Mouse (Mus musculus) liver, embryonic 12.5 days (tissue): ENCODE measurements at regions not wholly inside any gene's neighbourhood (a gene's known extent, or its start where the extent isn't known, plus 50 kb on each side); places are given as distances from the start of the nearest gene placed in this dataset.

Experiments
- ATAC-seq: fragments of 200-750 bp; cut with Nextera tagmentation; 2 replicates; pipeline ENCODE4 v1.8.0; 2017; ENCODE audit warnings: moderate number of reproducible peaks, mild to moderate bottlenecking, moderate library complexity
- H3K27ac ChIP-seq: fragments of 300-500 bp; sonication (generic); 2 replicates; pipeline ENCODE4 v1.5.1; 2016; ENCODE audit warnings: mild to moderate bottlenecking
- H3K27me3 ChIP-seq: fragments of 300-500 bp; sonication (generic); replicated peaks from 2 replicates; pipeline ENCODE4 v1.6.1; 2016; ENCODE audit warnings: mild to moderate bottlenecking, moderate library complexity
- H3K36me3 ChIP-seq: fragments of 300-500 bp; sonication (generic); 2 replicates; pipeline ENCODE4 v1.6.1; 2016; ENCODE audit warnings: mild to moderate bottlenecking, moderate library complexity
- H3K4me1 ChIP-seq: fragments of 300-500 bp; sonication (generic); 2 replicates; pipeline ENCODE4 v1.6.1; 2016
- H3K4me2 ChIP-seq: fragments of 300-500 bp; sonication (generic); 2 replicates; pipeline ENCODE4 v1.6.1; 2016; ENCODE audit warnings: mild to moderate bottlenecking, moderate library complexity
- H3K4me3 ChIP-seq: fragments of 300-500 bp; sonication (generic); 2 replicates; pipeline ENCODE4 v1.5.1; 2016; ENCODE audit warnings: mild to moderate bottlenecking, moderate library complexity
- H3K9ac ChIP-seq: fragments of 300-500 bp; sonication (generic); 2 replicates; pipeline ENCODE4 v1.6.1; 2016; ENCODE audit warnings: mild to moderate bottlenecking, moderate library complexity
- H3K9me3 ChIP-seq: fragments of 300-500 bp; sonication (generic); replicated peaks from 2 replicates; pipeline ENCODE4 v1.6.1; 2016; ENCODE audit warnings: mild to moderate bottlenecking, moderate library complexity
- whole genome bisulfite sequencing: fragments of 180-500 bp; shearing (Covaris S2); methylation state at CpG from one replicate; pipeline ENCODE4 v1.1.7; 2016; ENCODE audit not compliant: insufficient replicate concordance; 5-methylcytosine and 5-hydroxymethylcytosine counted together

DNA sequence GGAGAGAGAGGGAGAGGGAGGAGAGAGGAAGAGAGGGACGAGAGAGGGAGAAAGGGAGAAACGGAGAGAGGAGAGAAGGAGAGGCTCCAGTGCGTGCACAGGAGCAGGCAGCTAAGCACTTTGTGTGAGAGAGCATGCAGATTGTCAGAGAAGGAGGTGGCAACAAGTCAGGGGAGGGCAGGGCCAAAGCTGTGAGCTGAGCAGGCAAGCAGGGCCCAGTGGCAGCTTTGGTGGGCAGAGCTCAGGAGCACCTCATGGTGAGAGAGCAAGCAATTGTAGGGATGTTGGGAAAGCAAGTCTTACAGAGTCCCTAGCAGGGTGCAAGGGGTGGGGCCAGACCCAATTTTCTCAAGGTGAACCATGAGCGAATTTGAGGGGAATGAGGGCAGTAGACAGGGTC, 234.3 kb upstream of the Hey2 start:
- Histone ChIP-seq H3K27me3 (no peaks in the 10 kb centered on the region), H3K4me3 (no peak overlapping the region), H3K9ac (no peak overlapping the region), H3K4me2 (no peak overlapping the region), H3K27ac (no peak overlapping the region), H3K9me3 (no peaks in the 10 kb centered on the region), H3K36me3 (no peaks in the 10 kb centered on the region), H3K4me1 (no peaks in the 10 kb centered on the region)
- 42% methylated on average over 4 of the region's 4 CpGs for WGBS
- ATAC-seq, result no peak

DNA sequence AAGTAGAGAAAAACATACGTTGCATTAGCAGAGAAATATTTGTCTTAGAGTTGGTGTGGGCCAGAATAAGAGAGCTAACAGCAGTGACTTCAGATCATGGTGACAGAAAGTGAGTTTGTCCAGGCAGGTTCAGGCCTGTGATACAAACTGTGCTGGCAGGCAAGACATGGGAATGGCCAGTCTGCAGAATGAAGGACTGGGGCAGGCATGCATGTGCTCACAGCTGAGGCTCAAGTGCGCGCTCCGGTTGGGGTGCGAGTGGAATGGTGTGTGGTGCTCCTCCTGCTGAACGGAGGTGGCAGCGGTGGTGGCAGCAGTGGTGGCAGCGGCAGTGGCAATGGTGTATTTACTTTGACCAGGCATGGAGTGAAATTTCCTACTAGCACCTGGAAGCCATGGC, 233.8 kb upstream of the Hey2 start:
- no peaks in the 10 kb centered on the region for H3K36me3 ChIP-seq
- no peak overlapping the region for H3K4me3 ChIP-seq
- no peaks in the 10 kb centered on the region for H3K4me1 ChIP-seq
- H3K9ac ChIP-seq, result no peak overlapping the region
- ATAC-seq, result no peak
- H3K27me3 ChIP-seq, result no peaks in the 10 kb centered on the region
- no peak overlapping the region for H3K27ac ChIP-seq
- H3K9me3 ChIP-seq, result no peaks in the 10 kb centered on the region
- no peak overlapping the region for H3K4me2 ChIP-seq
- WGBS, result 66% methylated on average over 8 of the region's 8 CpGs

DNA sequence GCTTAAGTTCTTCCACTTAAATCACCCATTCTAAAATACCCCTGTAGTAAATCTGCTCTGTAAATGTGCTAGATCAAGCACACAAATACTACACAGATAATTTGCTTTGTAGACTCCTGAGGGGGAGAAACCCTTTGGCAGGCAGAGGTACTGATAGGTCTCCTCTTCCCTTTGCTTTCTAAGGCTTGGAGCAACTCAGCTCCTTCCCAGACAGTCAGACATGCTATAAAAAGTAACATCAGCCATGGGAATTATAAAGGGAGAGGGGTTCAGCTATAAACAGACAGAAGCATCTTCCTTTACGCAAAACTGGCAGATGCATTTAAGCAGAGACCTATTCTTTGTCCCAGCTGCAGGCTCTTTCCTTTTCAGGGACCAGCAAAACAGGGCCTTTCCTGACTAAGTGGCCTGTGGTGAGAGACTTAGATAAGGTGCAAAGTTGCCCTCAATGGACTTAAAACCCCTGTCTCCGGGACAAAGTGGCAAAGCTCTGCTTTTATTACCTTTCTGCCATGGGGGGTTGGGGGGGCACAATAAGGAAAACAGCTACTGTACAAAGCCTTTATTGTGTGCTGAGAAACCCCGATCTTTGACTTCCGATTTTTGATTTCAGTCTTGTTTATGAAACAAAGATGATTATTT, 231.5 kb upstream of the Hey2 start:
- Histone ChIP-seq H3K4me3 (no peak overlapping the region), H3K36me3 (no peaks in the 10 kb centered on the region), H3K4me1 (no peaks in the 10 kb centered on the region), H3K27ac (no peak overlapping the region), H3K27me3 (no peaks in the 10 kb centered on the region), H3K9ac (no peak overlapping the region), H3K4me2 (no peak overlapping the region), H3K9me3 (no peaks in the 10 kb centered on the region)
- 55% methylated on average over 4 of the region's 4 CpGs for WGBS
- no peak for ATAC-seq

DNA sequence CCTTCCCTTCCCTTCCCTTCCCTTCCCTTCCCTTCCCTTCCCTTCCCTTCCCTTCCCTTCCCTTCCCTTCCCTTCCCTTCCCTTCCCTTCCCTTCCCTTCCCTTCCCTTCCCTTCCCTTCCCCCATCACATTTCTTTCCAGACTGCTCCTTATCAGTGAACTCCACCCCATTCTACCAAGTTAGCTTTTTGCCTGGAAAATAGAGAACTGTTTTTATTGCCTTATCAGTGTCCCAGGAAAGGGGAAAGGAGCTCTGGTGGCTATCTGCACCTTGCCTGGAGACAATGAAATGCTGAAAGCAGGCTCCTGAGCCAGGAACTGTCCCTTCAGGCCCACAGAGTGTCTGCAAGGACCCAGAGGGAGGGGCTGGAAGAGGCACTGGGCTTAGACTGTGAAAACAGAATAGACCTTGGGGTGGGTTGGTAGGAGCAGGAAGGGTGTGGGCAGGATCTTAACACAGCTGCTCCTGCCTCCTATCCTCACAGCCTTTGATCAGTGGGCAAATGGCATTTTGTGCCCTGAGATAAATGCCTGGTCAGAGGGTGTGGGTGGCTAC, 226.1 kb upstream of the Hey2 start:
- Histone ChIP-seq H3K4me1 (peaks cover 4% of the 10 kb centered on the region; the same call in 1 of the 2 replicates), H3K9ac (no peak overlapping the region), H3K27me3 (no peaks in the 10 kb centered on the region), H3K4me3 (no peak overlapping the region), H3K4me2 (no peak overlapping the region), H3K9me3 (no peaks in the 10 kb centered on the region), H3K36me3 (no peaks in the 10 kb centered on the region), H3K27ac (no peak overlapping the region)
- no peak for ATAC-seq

DNA sequence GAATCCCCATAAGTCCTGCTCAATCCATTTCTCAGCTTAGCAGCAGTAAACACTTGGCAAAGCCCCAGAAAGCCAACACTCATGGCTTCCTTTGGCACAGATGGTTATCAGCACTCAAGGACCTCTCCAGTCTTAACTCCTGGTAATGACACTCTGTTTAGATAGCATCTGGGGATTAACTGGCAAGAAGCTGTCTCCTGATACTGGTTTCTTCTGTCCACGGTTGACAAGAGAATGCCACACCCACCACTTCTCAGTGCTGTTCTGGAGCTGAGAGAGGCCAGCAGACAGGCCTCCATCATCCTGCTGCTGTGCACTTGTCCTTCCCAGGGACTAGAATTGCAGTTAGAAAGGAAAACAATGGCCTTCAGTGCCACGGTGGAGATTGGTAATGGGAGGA, 220.1 kb upstream of the Hey2 start:
- ATAC-seq, result 0 out of 2 replicates have a peak, but pooled peaks have one; percentile 37
- Histone ChIP-seq H3K9me3 (no peaks in the 10 kb centered on the region), H3K4me1 (no peaks in the 10 kb centered on the region), H3K4me2 (no peak overlapping the region), H3K9ac (no peak overlapping the region), H3K27me3 (no peaks in the 10 kb centered on the region), H3K4me3 (no peak overlapping the region), H3K36me3 (no peaks in the 10 kb centered on the region), H3K27ac (no peak overlapping the region)
- 16% methylated on average over 2 of the region's 2 CpGs for WGBS

DNA sequence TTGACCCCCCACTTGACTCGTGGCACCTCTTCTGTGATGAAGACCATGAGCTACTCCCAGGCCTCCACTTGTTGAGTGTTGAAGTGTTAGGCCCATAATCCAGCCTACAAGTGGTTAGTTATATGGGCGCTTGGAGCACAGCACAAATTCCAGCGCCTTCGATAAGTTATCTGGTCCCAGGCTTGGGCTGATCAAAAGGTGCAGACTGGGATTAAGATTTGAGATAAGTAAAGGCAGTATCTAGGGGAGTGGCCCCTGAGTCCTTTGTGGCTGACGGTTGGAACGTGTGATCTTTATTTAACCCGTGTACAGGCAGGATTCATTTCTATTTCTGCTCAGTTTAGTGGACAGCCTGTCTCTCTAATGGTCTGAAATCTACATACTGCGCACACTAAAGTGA, 210.7 kb upstream of the Hey2 start:
- Histone ChIP-seq H3K4me3 (no peak overlapping the region), H3K4me1 (no peaks in the 10 kb centered on the region), H3K9ac (no peak overlapping the region), H3K27ac (no peak overlapping the region), H3K4me2 (no peak overlapping the region), H3K36me3 (no peaks in the 10 kb centered on the region), H3K27me3 (no peaks in the 10 kb centered on the region), H3K9me3 (no peaks in the 10 kb centered on the region)
- 59% methylated on average over 8 of the region's 8 CpGs for WGBS
- ATAC-seq, result no peak

DNA sequence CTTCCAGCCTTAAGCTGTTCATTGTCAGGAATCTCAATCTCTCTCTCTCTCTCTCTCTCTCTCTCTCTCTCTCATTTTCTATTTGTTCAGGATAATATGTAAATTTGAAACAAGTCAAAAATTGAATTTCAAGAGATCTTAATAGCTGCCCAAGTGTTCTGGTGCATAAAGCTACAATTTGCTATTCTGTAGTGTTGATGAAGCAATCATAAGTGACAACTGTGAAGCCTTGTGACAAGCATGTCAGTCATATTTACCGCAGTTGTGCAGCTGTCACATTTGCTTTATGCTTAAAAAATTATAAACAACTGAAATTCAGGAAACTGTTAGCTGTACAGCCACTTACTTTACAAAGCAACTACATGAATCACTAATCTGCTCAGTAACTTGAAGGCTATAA, 208.6 kb upstream of the Hey2 start:
- ATAC-seq, result no peak
- Histone ChIP-seq H3K4me3 (no peak overlapping the region), H3K9me3 (no peaks in the 10 kb centered on the region), H3K36me3 (no peaks in the 10 kb centered on the region), H3K27ac (no peak overlapping the region), H3K4me1 (no peaks in the 10 kb centered on the region), H3K27me3 (no peaks in the 10 kb centered on the region), H3K9ac (no peak overlapping the region), H3K4me2 (no peak overlapping the region)
- WGBS, result 76% methylated on average over 1 of the region's 1 CpGs

DNA sequence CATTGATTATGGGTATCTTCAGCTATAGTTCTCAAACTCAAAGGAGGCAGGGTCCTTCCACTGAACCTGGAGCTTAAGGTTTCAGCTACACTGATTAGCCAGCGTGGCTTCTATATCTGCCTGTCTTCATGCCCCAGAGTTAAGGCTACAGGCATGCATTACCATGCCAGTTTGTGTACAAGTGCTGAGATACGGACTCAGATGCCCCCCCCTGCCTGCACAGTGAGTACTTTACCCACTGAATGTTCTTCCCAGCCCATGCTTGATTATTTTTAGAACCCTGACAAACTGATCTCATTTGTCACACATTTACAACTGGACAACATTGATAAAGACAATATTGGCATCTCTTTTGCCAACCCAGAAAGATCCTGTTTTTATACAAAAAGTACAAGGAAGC, 206.8 kb upstream of the Hey2 start:
- no peaks in the 10 kb centered on the region for H3K36me3 ChIP-seq
- no peak overlapping the region for H3K9ac ChIP-seq
- H3K27me3 ChIP-seq, result no peaks in the 10 kb centered on the region
- H3K4me3 ChIP-seq, result no peak overlapping the region
- no peak for ATAC-seq
- H3K9me3 ChIP-seq, result no peaks in the 10 kb centered on the region
- no peak overlapping the region for H3K4me2 ChIP-seq
- H3K27ac ChIP-seq, result no peak overlapping the region
- no peaks in the 10 kb centered on the region for H3K4me1 ChIP-seq
- 61% methylated on average over 2 of the region's 2 CpGs for WGBS

DNA sequence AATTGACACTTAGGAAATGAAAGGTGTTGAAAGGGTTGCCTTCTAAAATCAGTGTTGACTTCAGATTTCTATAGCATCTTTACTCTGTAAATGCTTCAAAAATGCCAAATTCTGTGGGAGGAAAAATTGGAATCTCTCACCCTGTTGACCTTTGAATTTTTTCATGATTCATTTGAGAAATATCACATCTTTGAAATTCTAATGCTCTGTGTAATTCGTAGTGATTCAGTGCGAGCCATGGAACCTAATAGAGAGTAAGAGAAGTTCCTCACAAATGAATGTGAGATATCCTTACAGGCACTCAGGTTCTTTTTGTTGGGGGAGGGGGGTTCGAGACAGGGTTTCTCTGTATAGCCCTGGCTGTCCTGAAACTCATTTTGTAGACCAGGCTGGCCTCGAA, 193.0 kb upstream of the Hey2 start:
- WGBS, result 64% methylated on average over 4 of the region's 4 CpGs
- Histone ChIP-seq H3K27ac (no peak overlapping the region), H3K4me2 (no peak overlapping the region), H3K4me3 (no peak overlapping the region), H3K4me1 (no peaks in the 10 kb centered on the region), H3K27me3 (no peaks in the 10 kb centered on the region), H3K9me3 (no peaks in the 10 kb centered on the region), H3K9ac (no peak overlapping the region), H3K36me3 (no peaks in the 10 kb centered on the region)
- ATAC-seq, result no peak

DNA sequence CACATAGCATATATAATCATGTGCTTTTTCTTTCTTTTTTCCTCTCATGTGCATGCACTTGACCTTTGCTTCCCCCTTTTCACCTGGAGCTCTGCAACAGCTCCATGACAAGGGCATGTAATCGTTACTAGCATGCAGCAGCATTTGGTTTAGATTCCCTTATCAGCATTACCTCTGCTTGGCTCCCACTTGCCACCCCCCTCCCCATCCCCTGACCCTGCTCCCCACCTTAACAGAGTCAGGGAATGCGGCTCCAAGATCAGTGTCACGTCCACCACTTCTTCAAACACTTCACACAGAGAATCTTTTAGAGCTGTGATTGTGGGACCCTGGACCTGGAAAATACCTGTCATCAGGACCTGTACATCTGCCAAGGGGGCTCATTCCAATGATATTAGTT, 192.2 kb upstream of the Hey2 start:
- Histone ChIP-seq H3K4me1 (no peaks in the 10 kb centered on the region), H3K9ac (no peak overlapping the region), H3K27ac (no peak overlapping the region), H3K4me2 (no peak overlapping the region), H3K36me3 (no peaks in the 10 kb centered on the region), H3K4me3 (no peak overlapping the region), H3K27me3 (no peaks in the 10 kb centered on the region), H3K9me3 (no peaks in the 10 kb centered on the region)
- no peak for ATAC-seq
- WGBS, result 31% methylated on average over 3 of the region's 3 CpGs

DNA sequence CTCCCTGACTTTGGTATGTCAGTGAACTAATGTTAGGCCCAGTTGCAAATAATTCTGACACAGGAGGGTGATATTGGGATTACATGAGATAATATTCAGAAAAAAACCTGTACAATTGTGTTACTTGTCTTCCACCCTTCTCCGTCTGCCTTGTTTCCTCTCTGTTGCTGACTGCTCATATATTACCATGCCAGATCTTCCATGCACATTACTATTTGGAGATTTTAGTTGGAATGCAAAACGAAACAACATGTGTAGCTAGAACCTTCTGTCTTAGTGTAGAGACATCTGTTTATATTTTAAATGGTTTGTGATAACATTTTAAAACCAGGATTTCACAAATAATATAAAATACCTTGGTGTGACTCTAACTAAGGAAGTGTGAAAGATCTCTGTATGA, 188.1 kb upstream of the Hey2 start:
- Histone ChIP-seq H3K4me3 (no peak overlapping the region), H3K9ac (no peak overlapping the region), H3K4me1 (no peaks in the 10 kb centered on the region), H3K9me3 (no peaks in the 10 kb centered on the region), H3K27ac (no peak overlapping the region), H3K4me2 (no peak overlapping the region), H3K27me3 (no peaks in the 10 kb centered on the region), H3K36me3 (no peaks in the 10 kb centered on the region)
- no peak for ATAC-seq
- WGBS, result 58% methylated on average over 2 of the region's 2 CpGs

DNA sequence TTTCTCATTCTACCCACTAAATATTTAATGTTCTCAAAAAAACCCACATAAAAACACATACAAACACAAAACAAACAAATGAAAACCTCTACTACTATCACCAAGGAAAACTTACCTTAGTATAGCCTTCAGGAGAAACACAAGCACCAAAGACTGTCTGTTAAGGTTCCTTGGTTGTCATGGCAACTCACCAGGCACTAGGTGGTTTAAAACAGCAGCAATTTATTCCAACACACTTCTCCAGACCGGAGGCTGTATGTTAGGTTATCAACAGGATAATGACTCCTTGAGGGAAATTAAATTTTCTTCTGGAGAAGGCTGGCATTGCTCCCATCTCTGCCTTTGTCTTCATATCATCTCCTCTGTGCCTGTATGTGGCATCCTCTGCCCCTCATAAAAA, 183.8 kb upstream of the Hey2 start:
- no peaks in the 10 kb centered on the region for H3K4me1 ChIP-seq
- no peak overlapping the region for H3K4me3 ChIP-seq
- H3K36me3 ChIP-seq, result no peaks in the 10 kb centered on the region
- ATAC-seq, result no peak
- H3K4me2 ChIP-seq, result no peak overlapping the region
- no peak overlapping the region for H3K27ac ChIP-seq
- H3K9me3 ChIP-seq, result no peaks in the 10 kb centered on the region
- no peak overlapping the region for H3K9ac ChIP-seq
- no peaks in the 10 kb centered on the region for H3K27me3 ChIP-seq
- WGBS, result 31% methylated on average over 1 of the region's 1 CpGs

DNA sequence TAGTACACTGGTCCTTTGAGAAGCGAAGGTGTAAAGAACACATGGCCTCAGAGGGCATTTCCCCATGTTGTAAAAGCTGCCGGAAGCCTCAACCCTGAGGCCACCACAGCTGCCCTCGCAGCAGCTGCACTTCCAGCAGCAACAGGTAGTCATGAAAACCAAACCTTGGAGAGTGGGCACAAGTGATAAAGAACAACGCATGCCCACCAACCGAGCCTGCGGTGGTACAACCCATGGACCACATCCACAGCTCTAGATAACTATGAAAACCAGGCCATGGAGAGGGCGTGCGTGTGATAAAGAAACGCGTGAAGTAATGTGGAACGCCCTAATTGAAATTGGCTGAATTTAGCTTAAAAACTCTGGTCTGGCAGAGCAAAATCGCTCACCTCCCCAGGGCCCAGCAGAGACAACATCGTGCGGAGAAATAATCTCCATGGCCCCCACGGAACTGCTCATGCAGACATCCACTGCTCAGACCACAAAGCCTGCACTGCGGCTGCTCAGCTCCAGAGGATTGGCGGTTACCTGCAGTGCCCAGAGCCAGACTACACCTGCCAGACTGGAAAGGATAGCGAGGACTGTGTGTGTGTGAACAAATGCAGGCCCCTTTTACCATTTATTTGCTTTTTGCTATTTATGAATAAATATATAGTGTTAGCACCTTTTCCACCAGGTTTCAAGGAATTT, 170.2 kb upstream of the Hey2 start:
- 71% methylated on average over 18 of the region's 18 CpGs for WGBS
- no peaks in the 10 kb centered on the region for H3K36me3 ChIP-seq
- no peak for ATAC-seq

More for the DNA sequence above, 170.2 kb upstream of the Hey2 start:
- Histone ChIP-seq H3K9me3 (no peaks in the 10 kb centered on the region), H3K27me3 (no peaks in the 10 kb centered on the region), H3K4me3 (no peak overlapping the region), H3K9ac (no peak overlapping the region), H3K27ac (no peak overlapping the region), H3K4me1 (no peaks in the 10 kb centered on the region), H3K4me2 (no peak overlapping the region)
